Mouse (Mus musculus): ENCODE data around the gene Qpctl. TPM values are rescaled to one million over a fixed set of nuclear protein-coding genes. Genes with fewer than 3 reads are reported as not detected.

Qpctl gene
- 9.9 to 12.7 TPM (median 10.7 TPM) in 4 replicates for total RNA-seq (2023)

GRCm38 (mm10) chr7:19148875-19149541 lies at the start of gene Qpctl:
Qpctl (minus strand) TSS chr7:19149291.

GRCm38 (mm10) chr7:19175708-19176515 lies 26.8 kb upstream of the Qpctl start, which contains the start of gene Eml2:
Eml2 (plus strand) TSS chr7:19176421.

DNA sequence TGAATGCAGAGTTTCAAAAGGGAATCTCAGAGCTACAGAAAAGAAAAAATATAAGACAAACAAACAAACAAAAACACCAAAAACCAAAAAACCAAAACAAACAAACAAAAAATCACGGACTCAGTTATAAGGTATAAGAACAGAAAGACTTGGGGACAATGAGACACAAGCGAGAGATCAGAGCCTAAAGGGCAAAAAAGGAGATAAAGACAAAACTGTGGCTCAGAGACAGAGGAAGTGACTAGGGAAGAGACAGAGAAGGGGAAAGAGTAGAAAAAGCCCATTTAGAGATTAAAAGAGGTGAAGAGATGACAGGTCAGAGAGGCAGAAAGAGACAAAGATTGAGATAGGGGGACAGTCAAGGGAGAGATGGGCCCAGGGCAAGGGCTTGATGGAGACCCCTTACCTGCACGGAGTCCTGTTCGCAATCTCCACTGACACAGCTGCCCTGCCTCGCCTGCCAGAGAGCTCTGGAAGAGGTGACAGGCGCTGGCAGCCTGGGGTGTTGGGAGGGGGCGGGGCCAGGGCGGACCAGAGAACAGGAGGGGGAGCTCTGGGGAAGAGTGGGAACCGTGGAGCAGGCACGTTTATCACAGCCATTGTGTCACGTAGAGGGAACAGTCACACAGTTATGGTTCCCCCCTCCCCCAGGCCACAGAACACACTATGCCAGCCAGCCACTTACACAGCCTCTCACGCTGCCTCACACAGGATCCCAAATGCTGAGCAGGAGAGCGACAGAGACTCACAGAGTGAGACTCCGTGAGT lies 16.7 kb upstream of the Qpctl start, which contains the start of gene Gipr:
TSS of gene Gipr (minus strand) at position 472 of the 768 bp plus-strand sequence.

DNA sequence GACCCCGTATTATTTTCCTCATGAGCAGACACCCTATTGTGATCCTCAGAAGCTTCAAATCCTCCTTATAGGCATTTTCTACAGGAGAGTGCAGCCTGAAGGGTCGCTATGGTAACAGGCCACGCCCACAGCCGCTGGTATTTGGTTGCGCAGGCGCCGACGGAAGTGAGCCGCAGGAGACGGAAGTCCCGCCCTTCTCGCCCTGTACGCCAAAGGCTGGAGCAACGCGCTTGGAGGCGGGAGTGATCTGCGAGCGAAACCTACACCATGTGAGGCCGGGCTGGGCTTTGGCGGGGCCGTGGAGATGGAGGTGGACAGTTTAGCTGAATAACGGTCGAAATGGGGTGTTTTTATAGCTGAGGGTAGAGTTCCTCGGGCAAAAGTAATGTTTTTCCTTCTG lies 535 bp upstream of the Qpctl start, which contains the start of gene Snrpd2:
TSS of gene Snrpd2 (plus strand) at position 97 of the 400 bp plus-strand sequence.

GRCm38 (mm10) chr7:19119631-19120429 lies 29.3 kb downstream of the Qpctl start, which contains the start of gene Fbxo46:
Fbxo46 (plus strand) TSS chr7:19119859.

GRCm38 (mm10) chr7:19118028-19118771 lies 30.9 kb downstream of the Qpctl start, which contains the start of gene Gm4969:
Gm4969 (minus strand) TSS chr7:19118368.

DNA sequence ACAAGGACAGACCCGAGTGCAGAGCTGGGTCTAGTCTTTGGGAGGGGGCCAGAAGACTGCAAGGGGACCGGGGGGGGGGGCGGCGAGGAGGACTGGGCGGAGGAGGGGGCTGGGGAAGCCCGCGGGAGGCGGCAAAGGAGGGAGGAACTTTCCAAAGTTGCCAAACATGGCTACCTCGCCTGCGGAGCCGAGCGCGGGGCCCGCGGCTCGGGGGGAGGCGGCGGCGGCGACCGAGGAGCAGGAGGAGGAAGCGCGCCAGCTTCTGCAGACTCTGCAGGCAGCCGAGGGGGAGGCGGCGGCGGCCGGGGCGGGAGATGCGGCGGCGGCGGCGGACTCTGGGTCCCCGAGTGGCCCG lies 54.6 kb downstream of the Qpctl start, which contains the start of gene Six5:
TSS of gene Six5 (plus strand) at position 124 of the 355 bp plus-strand sequence.

Other genes with a start within 250 kb of the Qpctl start
- 16.0 to 24.2 TPM (median 21.6 TPM) in 4 replicates for gene Ccdc61, start 238.9 kb downstream of the Qpctl start, total RNA-seq (2023)
- not detected in 4 replicates for gene Nova2, start 223.4 kb downstream of the Qpctl start, total RNA-seq (2023)
- not detected in 4 replicates for gene Nanos2, start 161.9 kb downstream of the Qpctl start, total RNA-seq (2023)
- 1.2 to 2.3 TPM (median 1.8 TPM) in 4 replicates for gene Mypop, start 158.0 kb downstream of the Qpctl start, total RNA-seq (2023)
- gene Irf2bp1, start 145.2 kb downstream of the Qpctl start, total RNA-seq (2023): 26.8 to 30.9 TPM (median 29.4 TPM) in 4 replicates
- not detected in 4 replicates for gene Foxa3, start 125.8 kb downstream of the Qpctl start, total RNA-seq (2023)
- gene Sympk, start 124.9 kb downstream of the Qpctl start, total RNA-seq (2023): 91.9 to 110 TPM (median 103 TPM) in 4 replicates
- gene Rsph6a, start 94.6 kb downstream of the Qpctl start, total RNA-seq (2023): 0.39 TPM in 1 of 4 replicates, not detected in the others
- gene Dmwd, start 73.1 kb downstream of the Qpctl start, total RNA-seq (2023): 17.3 to 21.6 TPM (median 19.2 TPM) in 4 replicates
- gene Dmpk, start 65.4 kb downstream of the Qpctl start, total RNA-seq (2023): 12.4 to 18.4 TPM (median 13.1 TPM) in 4 replicates
- 0.24 to 0.69 TPM (median 0.42 TPM) in 4 replicates for gene Six5, start 54.7 kb downstream of the Qpctl start, total RNA-seq (2023)
- not detected in 4 replicates for gene Gm4969, start 30.9 kb downstream of the Qpctl start, total RNA-seq (2023)
- 20.6 to 21.9 TPM (median 21.4 TPM) in 4 replicates for gene Fbxo46, start 29.4 kb downstream of the Qpctl start, total RNA-seq (2023)
- gene Snrpd2, start 431 bp upstream of the Qpctl start, total RNA-seq (2023): 86.8 to 98.6 TPM (median 92.5 TPM) in 4 replicates
- not detected in 4 replicates for gene Gipr, start 16.8 kb upstream of the Qpctl start, total RNA-seq (2023)
- 19.1 to 28.1 TPM (median 21.6 TPM) in 4 replicates for gene Eml2, start 27.1 kb upstream of the Qpctl start, total RNA-seq (2023)
- not detected in 4 replicates for gene Gpr4, start 63.2 kb upstream of the Qpctl start, total RNA-seq (2023)
- gene Opa3, start 79.0 kb upstream of the Qpctl start, total RNA-seq (2023): 52.4 to 62.7 TPM (median 54.4 TPM) in 4 replicates
- 346 to 371 TPM (median 369 TPM) in 4 replicates for gene Vasp, start 122.5 kb upstream of the Qpctl start, total RNA-seq (2023)
- not detected in 4 replicates for gene Ppm1n, start 130.8 kb upstream of the Qpctl start, total RNA-seq (2023)
- 0.15 to 0.27 TPM in 2 of 4 replicates, not detected in the others for gene Rtn2, start 133.3 kb upstream of the Qpctl start, total RNA-seq (2023)
- 2,427 to 3,505 TPM (median 2,938 TPM) in 4 replicates for gene Fosb, start 160.8 kb upstream of the Qpctl start, total RNA-seq (2023)
- 59.1 to 71.4 TPM (median 68.3 TPM) in 4 replicates for gene Ercc1, start 195.5 kb upstream of the Qpctl start, total RNA-seq (2023)
- gene Cd3eap, start 210.2 kb upstream of the Qpctl start, total RNA-seq (2023): 4.3 to 7.0 TPM (median 5.9 TPM) in 4 replicates
- gene Ppp1r13l, start 210.5 kb upstream of the Qpctl start, total RNA-seq (2023): 0.63 to 2.7 TPM (median 1.5 TPM) in 4 replicates
- gene Ercc2, start 232.7 kb upstream of the Qpctl start, total RNA-seq (2023): 68.9 to 74.8 TPM (median 72.8 TPM) in 4 replicates

Measured in B cell, adult 62 days (primary cell).